Mouse (Mus musculus) MEL-GATA-1-ER (cell line): ENCODE measurements around the gene Tiam1.

Source experiments
- DNase-seq: peaks from one replicate; pipeline ENCODE4 v3.0.0-alpha.2; 2012; ENCODE audit warnings: low read depth; ENCODE audit errors: extremely low read depth

The Tiam1 gene

DNA sequence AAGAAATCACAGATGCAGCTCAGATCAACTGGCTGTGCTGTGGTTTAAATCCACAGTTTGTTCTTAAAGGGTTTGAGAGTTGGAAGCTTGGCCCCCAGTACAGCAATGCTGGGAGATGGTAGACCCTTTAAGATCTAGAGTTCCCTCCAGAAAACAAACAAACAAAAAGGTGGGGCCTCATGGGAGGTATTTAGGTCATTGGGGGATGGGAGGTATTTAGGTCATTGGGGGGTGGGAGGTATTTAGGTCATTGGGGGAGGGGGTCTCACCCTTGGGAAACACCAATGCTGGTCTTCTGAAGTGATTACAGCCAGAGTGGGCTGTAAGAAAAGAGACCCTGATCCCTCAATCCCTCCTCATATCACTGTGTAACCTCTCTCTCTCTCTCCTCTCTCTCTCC is 257.0 kb downstream of the Tiam1 start:
- no peak for DNase-seq

DNA sequence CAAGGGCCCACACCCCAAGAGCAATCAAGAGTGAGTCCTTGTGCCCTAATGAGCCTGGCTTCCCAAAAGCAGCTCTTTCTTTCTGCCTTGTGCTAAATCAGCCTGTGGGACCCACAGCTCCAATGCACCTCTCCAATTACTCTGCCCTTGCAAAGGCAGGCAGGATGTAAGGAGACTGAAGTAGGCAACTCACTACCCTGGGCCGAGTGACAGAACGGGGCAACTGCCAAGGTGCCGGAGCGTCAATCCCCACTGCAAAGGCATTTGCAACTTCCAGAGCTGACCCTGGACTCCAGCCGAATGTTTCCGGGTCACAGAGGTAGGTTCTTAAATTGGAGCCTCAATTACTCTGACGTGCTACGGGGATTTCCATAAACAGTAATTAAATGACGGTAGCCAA is 257.9 kb downstream of the Tiam1 start:
- no peak for DNase-seq

DNA sequence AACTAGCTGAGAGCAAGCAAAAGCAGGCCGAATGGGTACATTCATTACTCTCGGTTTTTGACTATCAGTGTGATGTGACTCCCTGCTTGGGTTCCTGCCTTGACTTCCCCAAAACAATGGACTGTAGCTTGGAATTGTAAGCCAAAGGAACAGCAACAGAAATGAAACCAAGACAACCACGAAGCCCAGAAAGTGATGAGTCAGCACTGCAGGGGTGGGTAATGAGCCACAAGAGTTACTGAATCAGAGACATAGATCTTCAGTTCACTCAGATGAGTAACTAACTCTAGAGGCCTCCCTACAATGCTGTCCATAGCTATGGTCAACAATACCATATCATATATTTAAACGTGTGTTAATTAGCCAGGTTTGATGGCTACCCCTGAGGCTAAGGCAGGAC is 259.7 kb downstream of the Tiam1 start:
- DNase-seq = no peak

DNA sequence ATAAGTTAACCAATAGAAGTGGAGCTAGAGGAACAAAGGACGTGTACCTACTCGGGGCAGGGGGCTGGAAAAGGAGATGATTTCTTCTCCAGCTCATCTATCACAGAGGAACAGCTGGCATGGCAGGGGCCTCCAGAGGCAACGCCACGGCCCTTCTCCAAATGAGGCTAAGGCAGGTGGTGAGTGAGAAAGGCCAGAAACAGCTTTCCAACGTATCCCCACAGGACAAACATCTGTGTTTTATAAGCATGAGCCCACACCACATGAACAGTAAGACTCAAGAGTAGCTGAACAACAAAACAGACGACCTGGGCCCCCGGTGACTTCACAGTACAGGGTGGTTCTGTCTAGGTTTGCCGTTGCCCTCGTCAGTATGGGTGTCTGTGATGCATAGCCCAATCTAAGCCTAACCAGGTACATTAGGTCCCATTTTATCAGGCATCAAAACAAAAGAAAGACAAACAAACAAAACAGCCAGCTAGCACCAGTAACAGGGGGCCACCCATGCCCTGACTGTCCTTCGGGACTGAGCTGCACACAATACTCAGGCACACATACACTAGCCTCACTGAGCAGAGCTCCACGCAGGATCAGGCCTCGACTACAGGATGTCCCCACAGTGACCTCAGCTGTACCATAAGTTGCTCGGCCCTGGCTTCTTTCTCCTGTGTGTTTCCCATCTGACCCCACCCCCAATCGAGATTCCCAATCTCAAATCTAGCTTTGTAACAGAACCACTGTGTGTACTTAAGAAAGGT is 260.9 kb downstream of the Tiam1 start:
- DNase-seq = no peak

DNA sequence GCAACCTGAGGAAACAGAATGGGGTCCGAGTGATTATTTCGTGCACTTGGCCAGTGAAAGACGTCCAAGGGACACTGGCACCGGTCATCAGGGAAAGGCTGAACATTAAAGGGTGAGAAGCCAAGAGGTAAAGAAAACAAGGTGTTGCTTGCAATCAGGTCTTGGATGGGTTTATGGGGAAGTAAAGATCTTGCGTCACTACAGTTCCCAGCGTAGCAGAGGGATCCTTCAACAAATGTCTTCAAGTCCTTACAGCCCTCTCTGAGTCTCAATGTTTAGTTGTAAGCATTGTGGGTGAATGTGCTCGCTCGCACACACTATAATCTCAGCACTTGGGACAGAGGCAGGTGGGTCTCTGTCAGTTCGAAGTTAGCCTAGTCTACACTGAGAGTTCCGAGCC is 266.4 kb downstream of the Tiam1 start:
- DNase-seq = no peak

DNA sequence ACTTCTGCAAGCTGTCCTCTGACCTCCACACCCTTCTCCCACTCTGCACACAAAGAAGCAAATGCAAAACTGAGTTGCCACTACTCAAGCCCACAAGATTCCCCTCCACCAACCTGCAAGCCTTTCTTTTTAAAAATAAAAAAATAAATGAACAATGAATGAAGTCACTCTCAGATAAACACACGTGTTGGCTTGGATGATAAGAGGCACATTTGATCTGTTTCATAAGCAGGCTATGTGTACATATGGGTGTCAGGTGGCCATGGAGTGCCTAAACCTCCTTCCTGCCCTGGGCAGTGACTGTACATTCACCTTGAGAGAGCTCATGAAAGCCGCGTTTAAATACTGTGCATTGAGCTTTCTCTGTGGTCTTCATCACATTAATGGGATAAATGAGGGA is 267.5 kb downstream of the Tiam1 start:
- DNase-seq = no peak

DNA sequence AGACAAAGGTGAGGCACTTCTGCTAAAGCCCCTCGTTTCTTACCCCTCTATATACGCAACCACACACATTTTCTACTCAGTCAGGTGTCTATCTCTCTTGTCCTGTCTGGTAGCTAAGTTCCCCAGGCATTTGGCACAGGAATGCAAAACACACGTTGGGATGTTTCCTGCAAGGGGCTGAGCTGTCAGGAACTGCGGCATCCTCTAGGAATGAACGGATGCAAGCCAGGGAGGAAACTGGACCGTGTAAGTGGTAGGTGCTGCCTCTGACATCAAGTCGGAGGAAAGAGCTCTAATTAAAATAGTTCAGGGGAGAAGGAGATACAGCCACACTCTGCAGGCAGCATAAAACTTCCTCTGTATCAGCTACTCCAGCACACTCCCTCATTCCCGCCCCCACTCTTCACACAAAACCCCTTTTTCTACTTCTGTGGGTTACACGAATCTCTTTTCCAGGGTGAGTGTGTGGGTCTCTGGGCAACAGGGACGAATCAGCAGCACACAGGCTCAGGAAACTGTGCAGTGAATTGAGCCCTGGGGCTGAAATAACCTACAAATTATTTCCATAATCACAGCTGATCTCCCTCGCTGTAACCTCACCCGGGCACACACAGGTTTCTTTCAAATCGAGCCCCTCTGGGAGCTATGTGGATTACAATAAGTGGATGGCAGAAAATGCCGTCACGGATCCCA is 269.4 kb downstream of the Tiam1 start:
- DNase-seq = no peak

DNA sequence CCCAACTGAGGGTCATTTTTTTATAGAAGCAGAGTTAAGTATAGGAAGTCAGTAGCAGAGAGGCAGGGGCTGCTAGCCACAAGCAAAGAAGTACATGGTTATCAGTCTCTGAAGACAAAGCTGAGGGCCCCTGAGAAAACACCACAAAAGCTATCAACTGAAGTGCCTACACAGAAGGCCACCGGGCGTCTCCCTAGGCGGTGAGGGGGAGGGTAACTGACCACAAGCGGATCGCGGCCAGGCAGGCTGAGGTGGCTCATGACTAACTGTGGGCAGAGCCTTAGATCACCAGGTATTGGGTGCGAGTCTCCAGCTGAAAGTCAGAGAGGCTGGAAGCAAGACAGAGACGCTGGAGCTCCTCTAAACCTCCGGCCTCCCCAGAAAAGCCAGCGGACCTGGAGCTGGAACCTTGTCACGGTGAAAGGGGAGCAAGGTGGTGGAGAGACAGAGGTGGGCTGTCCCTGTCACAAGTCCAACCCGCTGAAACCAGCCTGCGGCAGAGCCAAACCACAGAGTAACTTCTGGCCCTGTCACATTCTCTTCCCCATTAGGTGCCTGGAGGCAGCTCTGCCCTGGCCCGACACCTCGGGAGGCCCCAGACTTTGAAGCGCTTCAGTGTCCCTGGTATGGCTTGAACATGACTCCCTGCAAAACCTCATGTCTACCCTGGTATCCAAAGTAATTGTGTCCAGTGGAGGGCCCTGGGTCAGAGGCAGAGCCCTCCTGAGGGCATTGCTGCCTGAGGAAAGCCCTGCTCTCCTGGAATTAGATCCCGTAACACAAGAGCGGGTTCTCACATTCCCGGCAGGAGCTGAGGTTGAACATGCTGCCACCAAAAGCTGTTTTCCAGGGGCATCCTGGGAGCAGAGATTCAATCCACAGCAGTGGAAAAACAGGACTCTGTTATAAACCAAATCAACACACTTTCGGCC is 271.3 kb downstream of the Tiam1 start:
- peak; percentile 43 for DNase-seq

DNA sequence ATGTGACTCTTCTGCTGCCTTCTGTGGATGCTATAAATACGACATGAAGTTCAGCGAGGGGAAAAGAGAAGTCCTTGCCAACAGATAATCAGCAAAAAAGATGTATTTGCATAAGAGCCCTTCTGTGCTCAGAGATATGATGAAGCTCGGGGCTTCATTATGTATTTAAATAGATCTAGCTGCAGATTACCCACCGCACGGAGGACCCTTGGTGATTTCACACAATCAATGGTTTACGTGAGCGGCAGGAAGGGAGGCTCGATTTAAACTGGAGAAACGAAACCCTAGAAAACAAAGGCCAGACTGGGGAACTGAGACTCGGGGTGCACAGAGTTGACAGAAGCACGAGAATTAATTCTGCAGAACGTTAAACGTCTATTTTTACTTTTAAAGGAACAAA is 272.2 kb downstream of the Tiam1 start:
- peak; percentile 57 for DNase-seq

DNA sequence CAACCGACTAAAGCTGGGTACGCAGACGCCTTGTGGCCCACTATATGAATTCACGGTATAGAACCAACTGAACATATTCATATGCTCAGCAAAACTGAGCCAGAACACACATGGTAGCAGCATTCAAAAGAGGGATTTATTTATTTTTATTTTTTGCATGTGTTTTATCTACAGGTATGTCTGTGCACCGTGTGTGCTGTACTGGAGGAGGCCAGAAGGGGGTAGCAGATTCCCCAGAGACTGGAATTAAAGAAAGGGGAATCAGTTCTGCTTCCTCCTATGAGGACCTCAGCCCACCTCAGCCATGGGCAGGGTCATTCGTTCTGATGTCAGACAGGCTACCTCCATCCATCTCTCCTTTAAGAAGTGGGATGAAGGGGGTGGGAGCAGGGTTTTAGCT is 273.5 kb downstream of the Tiam1 start:
- DNase-seq = no peak

DNA sequence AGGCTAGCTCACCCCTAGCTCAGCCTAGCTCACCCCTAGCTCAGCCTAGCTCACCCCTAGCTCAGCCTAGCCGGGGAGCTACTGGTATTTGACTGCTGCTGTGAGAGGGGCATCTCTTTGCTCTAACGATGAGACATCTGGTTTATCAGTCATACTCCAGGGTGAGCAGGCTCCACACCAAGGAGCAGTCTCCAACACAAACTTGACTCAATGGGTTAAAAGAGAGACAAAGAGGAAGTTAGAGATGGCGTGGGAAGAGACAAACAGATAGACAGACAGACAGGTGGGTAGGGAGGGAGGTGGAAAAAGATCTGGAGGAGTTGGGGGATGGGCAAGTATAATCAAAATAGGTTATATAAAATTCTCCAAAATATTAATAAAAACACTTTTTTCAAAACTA is 275.1 kb downstream of the Tiam1 start:
- peak; percentile 56 for DNase-seq

DNA sequence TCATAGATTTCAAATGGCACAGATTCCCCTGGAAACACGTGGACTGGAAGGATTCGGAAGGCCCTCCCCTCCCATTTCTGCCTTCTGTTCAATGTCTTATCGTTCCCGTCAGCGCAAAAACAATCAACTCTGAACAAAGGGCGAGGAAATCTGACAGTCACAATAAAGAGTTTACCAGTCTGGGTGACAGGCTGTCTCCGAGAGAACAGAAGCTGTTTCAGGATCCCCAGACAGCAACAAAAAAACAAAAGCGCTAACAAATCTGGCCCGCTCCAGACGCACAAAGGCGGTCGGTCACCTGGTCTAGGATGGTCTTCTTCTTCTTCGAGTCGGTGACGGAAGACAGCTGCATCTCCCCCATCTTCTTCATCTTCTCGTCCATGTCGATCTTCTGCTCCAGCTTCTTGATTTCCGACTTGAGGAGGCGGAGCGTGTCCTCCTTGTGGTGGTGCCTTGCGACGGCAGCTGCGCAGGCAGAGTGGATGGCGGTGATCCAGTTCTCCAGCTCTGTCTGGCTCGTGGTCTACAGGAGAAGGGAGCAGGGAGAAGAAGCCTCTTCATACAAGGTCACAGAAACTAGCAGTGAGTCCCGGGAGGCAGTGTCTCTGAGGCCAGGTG is 276.2 kb downstream of the Tiam1 start:
- no peak for DNase-seq

DNA sequence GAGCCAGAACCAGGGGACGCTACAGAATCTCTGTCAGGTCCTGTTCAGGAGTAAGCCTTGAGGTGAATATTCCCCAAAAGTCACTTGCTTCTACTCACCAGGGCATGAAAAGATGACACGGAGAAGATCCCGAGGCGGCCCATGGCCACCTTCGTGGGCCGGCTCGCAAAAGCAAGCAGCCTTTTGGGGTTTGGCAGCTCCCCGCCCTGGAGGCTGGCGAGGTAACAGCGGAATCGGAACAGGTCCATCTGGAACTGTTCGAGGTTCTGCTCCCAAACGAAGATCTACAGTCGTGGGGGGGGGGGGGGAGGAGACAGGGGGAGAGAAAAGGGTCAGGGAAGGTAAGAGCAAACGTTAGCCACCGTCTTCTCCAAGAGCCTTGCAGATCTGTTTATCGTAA is 278.4 kb downstream of the Tiam1 start:
- DNase-seq = no peak

DNA sequence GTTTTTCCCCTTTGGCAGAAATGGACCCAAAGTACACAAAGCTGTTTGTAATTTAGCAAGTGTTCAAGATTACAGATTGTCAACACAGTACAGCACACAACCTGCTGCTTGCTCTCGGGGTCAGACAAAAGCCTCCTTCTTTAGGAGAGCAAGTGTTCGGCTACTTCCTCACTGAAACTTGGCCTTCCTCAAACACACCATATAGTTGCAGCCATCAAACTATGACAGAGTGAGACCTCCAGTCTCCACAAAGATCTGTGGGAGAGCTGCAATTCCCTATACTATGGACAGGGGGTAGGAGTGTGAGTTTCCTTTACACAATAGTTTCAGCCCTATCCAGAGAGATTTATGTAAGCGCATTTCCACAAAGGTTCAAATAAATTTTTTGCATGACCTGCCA is 278.9 kb downstream of the Tiam1 start:
- no peak for DNase-seq

DNA sequence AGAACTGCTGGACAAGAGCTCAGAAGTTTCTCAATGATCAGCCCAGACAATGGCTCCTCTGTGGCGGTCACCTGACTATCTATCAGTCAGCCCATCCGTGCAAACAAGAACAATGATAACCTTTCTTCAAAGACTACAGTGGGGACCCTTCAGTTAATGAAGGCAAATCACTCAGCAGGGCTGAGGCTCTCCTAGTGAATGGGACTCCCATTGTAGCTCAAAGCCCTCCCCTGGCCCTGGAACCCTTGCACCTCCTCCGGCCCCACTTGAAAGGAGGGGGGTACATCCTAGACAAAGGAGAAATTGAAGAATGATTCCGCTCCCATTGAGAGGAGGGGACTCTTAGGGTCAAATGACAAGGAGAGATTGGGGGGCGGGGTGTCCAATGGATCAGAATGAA is 280.3 kb downstream of the Tiam1 start:
- no peak for DNase-seq

DNA sequence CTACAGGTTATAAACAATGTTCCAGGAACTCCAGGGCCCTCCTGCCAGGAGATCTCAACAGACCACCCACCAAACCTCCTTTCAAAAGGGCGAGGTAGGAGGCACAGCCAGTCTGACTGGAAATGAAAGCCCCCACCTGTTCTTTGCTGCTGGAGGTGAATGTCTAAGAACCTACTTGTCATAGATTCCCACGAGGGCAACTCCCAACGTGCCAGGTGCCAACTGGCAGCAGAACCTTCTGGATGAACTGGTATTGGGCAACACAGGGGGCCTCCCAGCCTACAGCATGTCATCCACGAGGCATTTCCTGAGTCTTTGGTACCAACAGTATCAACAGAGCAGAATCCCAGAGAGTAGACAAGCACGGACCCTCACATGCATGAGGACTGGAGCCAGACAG is 282.0 kb downstream of the Tiam1 start:
- no peak for DNase-seq

DNA sequence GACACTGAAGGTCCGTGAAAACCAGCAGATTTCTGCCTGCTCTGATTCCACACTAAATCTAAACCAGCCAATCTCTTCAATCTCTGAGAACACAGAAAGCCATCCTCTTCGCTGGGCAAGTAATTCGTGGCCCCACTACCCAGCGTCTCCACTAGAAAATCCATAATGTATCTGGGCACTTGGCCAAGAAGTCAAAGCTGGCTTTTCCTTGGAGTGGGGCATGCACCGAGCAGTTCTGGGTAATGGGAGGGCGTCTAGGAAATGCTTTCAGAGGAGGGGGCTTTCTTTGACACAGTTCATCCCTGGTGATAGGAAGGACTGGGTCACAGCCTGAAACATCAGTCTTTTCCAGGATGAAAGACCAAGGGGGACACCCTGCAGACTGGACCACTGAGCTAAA is 282.9 kb downstream of the Tiam1 start:
- no peak for DNase-seq

DNA sequence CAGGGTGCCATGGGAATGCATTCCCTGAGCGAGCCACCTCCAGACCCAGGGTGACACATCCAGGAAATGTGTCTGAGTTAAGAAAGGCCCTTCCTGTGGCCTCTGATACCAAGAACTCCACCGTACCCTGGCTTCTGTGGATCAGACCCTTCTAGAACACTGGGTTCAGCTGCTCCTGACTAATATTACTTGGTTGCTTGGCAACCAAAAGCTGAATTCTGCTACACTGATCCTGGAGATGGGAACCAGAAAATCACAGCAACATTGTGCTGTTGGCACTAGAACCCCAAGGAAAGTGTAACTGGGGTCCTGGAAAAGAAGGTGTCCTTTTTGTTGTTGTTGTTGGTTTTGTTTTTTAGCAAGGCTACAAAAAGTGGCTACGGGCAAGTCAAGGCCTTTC is 285.9 kb downstream of the Tiam1 start:
- no peak for DNase-seq

DNA sequence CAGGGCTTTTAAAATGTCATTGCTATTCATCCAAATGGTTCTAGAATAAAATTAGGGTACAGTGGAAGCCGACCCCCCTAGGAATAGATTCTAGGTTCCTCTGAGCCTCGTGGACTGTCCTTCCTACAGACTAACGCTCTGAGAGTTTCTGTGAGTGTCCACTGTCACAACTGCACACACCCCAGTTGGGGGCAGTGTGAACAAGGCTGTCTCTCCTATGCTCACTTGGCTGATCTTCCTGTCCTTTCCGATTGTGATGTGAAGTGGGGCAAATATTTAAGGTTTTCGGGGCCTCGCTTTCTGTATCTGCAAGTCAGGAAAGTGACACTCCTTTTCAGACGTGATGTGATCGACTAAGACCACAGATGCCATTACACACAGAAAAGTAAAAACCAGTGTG is 288.8 kb downstream of the Tiam1 start:
- DNase-seq = no peak

DNA sequence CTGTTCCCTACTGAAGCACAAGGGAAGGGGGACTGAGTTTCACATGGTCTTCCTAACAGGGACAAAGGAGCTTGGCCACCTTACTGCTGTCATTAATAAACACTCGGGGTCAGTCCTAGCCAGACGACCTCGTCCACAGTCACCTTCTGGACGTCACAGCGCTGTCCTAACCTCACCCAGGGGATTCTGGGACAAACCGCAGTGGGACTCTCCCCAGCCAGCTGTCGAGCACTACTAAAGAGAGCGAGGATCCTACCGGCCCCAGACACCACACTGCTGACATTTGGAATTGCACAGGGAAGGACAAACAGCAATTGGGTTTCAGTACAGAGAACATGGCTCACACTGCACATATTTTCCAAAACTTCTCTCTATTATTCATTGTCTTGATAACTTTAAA is 292.2 kb downstream of the Tiam1 start:
- no peak for DNase-seq
